Mouse (Mus musculus) cerebellum, postnatal 36 days (tissue): ENCODE measurements at regions not wholly inside any gene's neighbourhood (a gene's known extent, or its start where the extent isn't known, plus 50 kb on each side); places are given as distances from the start of the nearest gene placed in this dataset.
A peak's percentile ranks its signal among the peaks of the same experiment; 100 is the strongest.

Experiments used
- DNase-seq, 2 experiments: peaks; one replicate each; pipeline ENCODE4 v3.0.0; 2021 to 2022; ENCODE audit warnings: mixed read lengths in 2 of 2

GRCm38 (mm10) chr3:151182132-151182531 lies 255.6 kb upstream of the Adgrl4 start:
- DNase-seq = no peak

- no peak for DNase-seq
These were observed 245.6 kb upstream of the Adgrl4 start for GRCm38 (mm10) chr3:151192092-151192491.

GRCm38 (mm10) chr3:151210978-151211377 lies 226.7 kb upstream of the Adgrl4 start:
- no peak for DNase-seq

GRCm38 (mm10) chr3:151216764-151217502 lies 220.8 kb upstream of the Adgrl4 start:
- no peak for DNase-seq

GRCm38 (mm10) chr3:151222407-151222806 lies 215.3 kb upstream of the Adgrl4 start:
- DNase-seq = no peak

- no peak for DNase-seq
These were observed 185.2 kb upstream of the Adgrl4 start for GRCm38 (mm10) chr3:151252458-151252857.

- DNase-seq = no peak
These were observed 174.9 kb upstream of the Adgrl4 start for GRCm38 (mm10) chr3:151262821-151263220.

GRCm38 (mm10) chr3:151265658-151266057 lies 172.0 kb upstream of the Adgrl4 start:
- DNase-seq = no peak

- no peak for DNase-seq
These were observed 168.2 kb upstream of the Adgrl4 start for GRCm38 (mm10) chr3:151269514-151269913.

GRCm38 (mm10) chr3:151283829-151284228 lies 153.9 kb upstream of the Adgrl4 start:
- no peak for DNase-seq

GRCm38 (mm10) chr3:151293981-151294605 lies 143.6 kb upstream of the Adgrl4 start:
- peak; percentile 70 to 71 for DNase-seq

- DNase-seq = no peak
These were observed 143.1 kb upstream of the Adgrl4 start for GRCm38 (mm10) chr3:151294606-151295005.

- DNase-seq = peak in 1 of 2 experiments; percentile 28
These were observed 142.7 kb upstream of the Adgrl4 start for GRCm38 (mm10) chr3:151295027-151295426.

- DNase-seq = peak; percentile 32 to 49
These were observed 139.4 kb upstream of the Adgrl4 start for GRCm38 (mm10) chr3:151298325-151298724.

GRCm38 (mm10) chr3:151305402-151305801 lies 132.3 kb upstream of the Adgrl4 start:
- no peak for DNase-seq

- DNase-seq = no peak
These were observed 129.7 kb upstream of the Adgrl4 start for GRCm38 (mm10) chr3:151307975-151308374.

GRCm38 (mm10) chr3:151323835-151324234 lies 113.9 kb upstream of the Adgrl4 start:
- DNase-seq = no peak

- DNase-seq = no peak
These were observed 107.9 kb upstream of the Adgrl4 start for GRCm38 (mm10) chr3:151329801-151330200.

- DNase-seq = no peak
These were observed 105.8 kb upstream of the Adgrl4 start for GRCm38 (mm10) chr3:151331906-151332305.

GRCm38 (mm10) chr3:151332317-151332687 lies 105.4 kb upstream of the Adgrl4 start:
- DNase-seq = no peak

- DNase-seq = peak; percentile 47 to 70
These were observed 104.8 kb upstream of the Adgrl4 start for GRCm38 (mm10) chr3:151332688-151333452.

- peak in 1 of 2 experiments; percentile 29 for DNase-seq
These were observed 103.8 kb upstream of the Adgrl4 start for GRCm38 (mm10) chr3:151333867-151334341.

GRCm38 (mm10) chr3:151351481-151352090 lies 86.1 kb upstream of the Adgrl4 start:
- DNase-seq = no peak
